Mouse (Mus musculus) stomach, postnatal 0 days (tissue): ENCODE measurements around the gene Fli1. TPM values are rescaled to one million over a fixed set of nuclear protein-coding genes. Genes with fewer than 3 reads are reported as not detected.

Experiments used
- ATAC-seq: fragments of 200-750 bp; cut with Nextera tagmentation; 2 replicates; pipeline ENCODE4 v1.8.0; 2017; ENCODE audit not compliant: low FRiP score, low TSS enrichment
- DNase-seq: peaks from one replicate; pipeline ENCODE4 v3.0.0-alpha.2; 2016; ENCODE audit warnings: low spot score
- H3K27ac ChIP-seq: fragments of 300-500 bp; sonication (generic); replicated peaks from 2 replicates; pipeline ENCODE4 v1.5.1; 2014; ENCODE audit warnings: mild to moderate bottlenecking, control low read depth
- H3K27me3 ChIP-seq: fragments of 300-500 bp; sonication (generic); 2 replicates; pipeline ENCODE4 v1.6.1; 2014; ENCODE audit warnings: low read length; ENCODE audit not compliant: control insufficient read depth, insufficient read depth
- H3K36me3 ChIP-seq: fragments of 300-500 bp; sonication (generic); 2 replicates; pipeline ENCODE4 v1.6.1; 2014; ENCODE audit warnings: low read length, mixed read lengths; ENCODE audit not compliant: control insufficient read depth, insufficient read depth
- H3K4me1 ChIP-seq: fragments of 300-500 bp; sonication (generic); replicated peaks from 2 replicates; pipeline ENCODE4 v1.6.1; 2014; ENCODE audit warnings: antibody characterized with exemption; ENCODE audit not compliant: control insufficient read depth, insufficient read depth
- H3K4me2 ChIP-seq: fragments of 300-500 bp; sonication (generic); replicated peaks from 2 replicates; pipeline ENCODE4 v1.6.1; 2014; ENCODE audit warnings: low read depth, mild to moderate bottlenecking, control low read depth, moderate library complexity
- H3K4me3 ChIP-seq: fragments of 300-500 bp; sonication (generic); 2 replicates; pipeline ENCODE4 v1.5.1; 2014; ENCODE audit warnings: low read depth, low read length, control low read depth
- H3K9ac ChIP-seq: fragments of 300-500 bp; sonication (generic); 2 replicates; pipeline ENCODE4 v1.6.1; 2014; ENCODE audit warnings: mild to moderate bottlenecking, low read length, control low read depth, mixed read lengths
- H3K9me3 ChIP-seq: fragments of 300-500 bp; sonication (generic); 2 replicates; pipeline ENCODE4 v1.6.1; 2016; ENCODE audit warnings: low read length; ENCODE audit not compliant: control insufficient read depth
- CTCF ChIP-seq: IDR thresholded peaks from 2 replicates; pipeline ENCODE4 v1.5.1; 2016; ENCODE audit warnings: antibody characterized with exemption, low read depth, mild to moderate bottlenecking, moderate library complexity
- EP300 ChIP-seq: optimal IDR thresholded peaks from 2 replicates; pipeline ENCODE3; 2016; ENCODE audit warnings: antibody characterized with exemption
- WGBS: fragments of 180-500 bp; shearing (Covaris S2); extraction: QIAGEN DNeasy Blood & Tissue Kit; methylation state at CpG from one replicate; pipeline ENCODE4 v1.1.7; 2014; 5-methylcytosine and 5-hydroxymethylcytosine counted together
- polyA plus RNA-seq: library from polyadenylated mRNA; unstranded; fragments of >200 nt; fragmentation: Nextera tagmentation; extraction: Ambion mirVana; gene quantifications from 2 replicates; pipeline ENCODE4 v1.2.1, GENCODE M21; 2015

Gene Fli1
- polyA plus RNA-seq, 1 experiment from 2014 or later = 4.9 TPM

DNA sequence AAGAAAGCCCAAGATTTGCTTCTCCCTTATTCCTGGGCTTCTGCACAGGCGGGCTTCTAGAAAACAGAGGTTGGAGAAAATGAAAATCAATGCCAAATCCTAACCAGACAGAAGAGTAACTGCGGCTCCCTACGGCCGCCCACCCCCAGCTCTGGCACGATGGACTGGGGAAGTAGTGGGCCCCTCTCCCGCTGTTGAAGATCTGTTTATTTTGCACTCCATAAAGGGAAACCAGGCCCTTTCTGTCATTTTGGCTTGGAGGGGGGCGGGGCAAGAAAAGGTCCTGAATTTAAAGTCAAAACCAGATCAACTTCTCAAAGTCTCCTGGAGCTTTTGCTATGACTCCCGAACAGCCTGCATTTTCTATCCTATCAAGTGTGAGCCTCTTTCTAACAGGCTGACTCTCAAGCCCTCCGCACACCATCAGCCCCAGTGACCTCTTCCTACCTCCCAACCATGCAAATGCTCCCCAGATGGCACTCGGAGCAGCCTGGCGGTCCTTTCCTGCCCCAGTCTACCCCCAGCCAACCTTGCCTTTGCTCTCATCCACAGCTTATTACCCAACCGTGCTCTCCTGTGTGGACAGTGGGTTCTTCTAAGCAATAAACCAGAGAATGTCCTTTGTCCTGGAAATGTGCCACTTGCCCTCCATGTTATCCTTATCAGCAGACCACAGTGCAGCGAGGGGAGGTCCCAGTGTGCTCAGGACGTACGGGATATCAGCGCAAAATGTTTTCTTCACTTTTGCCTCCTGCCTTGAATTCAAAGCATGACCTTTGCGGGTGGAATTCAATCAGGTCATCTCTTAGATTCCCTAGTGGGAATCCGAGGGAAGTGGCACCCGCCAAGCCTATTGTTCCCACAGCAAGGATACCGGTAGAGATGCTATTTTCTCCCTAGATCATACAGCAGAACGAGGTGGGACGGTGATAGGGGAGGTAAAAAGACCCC is 23.3 kb downstream of the Fli1 start:
- no peak overlapping the region for H3K4me3 ChIP-seq
- H3K36me3 ChIP-seq = no peaks in the 10 kb centered on the region
- ATAC-seq = no peak
- TF ChIP-seq CTCF (no peak), EP300 (no peak)
- H3K4me2 ChIP-seq = no peak overlapping the region; the same call in 1 of the 2 replicates
- no peaks in the 10 kb centered on the region for H3K9me3 ChIP-seq
- 45% methylated on average over 22 of the region's 22 CpGs for WGBS
- H3K27me3 ChIP-seq = no peaks in the 10 kb centered on the region
- H3K4me1 ChIP-seq = peaks cover 2% of the 10 kb centered on the region; the same call in 1 of the 2 replicates
- H3K27ac ChIP-seq = peak overlapping the region; percentile 69
- H3K9ac ChIP-seq = no peak overlapping the region
- DNase-seq = no peak

DNA sequence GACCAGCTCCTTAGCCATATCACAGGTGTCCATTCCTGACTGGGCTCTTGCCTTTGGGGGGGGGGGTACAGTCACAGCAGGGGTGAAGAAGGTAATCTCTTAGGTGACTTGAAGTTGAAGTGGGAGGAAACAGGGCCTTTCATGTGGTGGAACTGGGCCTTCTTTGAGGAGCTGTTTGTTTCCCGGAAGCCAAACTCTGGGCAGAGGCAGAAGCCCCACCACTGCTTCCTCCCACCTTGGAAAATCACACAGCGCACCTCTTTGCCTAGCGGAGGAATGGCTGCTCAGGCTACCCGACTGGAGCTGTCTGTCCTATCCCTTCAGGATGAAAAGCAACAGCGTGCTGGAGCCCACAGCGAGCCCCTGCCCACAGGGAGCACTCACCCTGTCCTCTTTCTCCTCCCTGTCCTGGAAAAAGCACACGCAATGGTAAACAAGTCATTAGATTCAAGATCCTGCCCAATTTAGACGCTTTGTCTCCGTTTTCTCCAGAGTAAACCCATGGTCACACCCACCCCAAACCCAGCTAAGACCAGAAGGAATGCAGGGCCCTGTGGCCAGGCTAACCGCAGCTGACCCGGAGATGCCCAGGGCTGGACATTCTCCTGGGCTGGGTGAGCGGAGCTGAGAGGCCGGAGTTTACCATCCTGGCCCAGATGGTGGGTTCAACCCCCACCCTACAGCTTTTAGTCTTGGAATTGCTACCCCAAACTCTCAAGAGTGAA is 24.1 kb downstream of the Fli1 start:
- no peak overlapping the region for H3K4me3 ChIP-seq
- peaks cover 2% of the 10 kb centered on the region; the same call in 1 of the 2 replicates for H3K4me1 ChIP-seq
- H3K4me2 ChIP-seq = no peak overlapping the region; the same call in 1 of the 2 replicates
- ATAC-seq (no peak), DNase-seq (no peak)
- no peak overlapping the region for H3K9ac ChIP-seq
- H3K27ac ChIP-seq = peak overlapping the region; percentile 69
- H3K27me3 ChIP-seq = no peaks in the 10 kb centered on the region
- WGBS = 46% methylated on average over 13 of the region's 13 CpGs
- no peaks in the 10 kb centered on the region for H3K9me3 ChIP-seq
- no peak for TF ChIP-seq EP300
- no peak for TF ChIP-seq CTCF
- no peaks in the 10 kb centered on the region for H3K36me3 ChIP-seq

DNA sequence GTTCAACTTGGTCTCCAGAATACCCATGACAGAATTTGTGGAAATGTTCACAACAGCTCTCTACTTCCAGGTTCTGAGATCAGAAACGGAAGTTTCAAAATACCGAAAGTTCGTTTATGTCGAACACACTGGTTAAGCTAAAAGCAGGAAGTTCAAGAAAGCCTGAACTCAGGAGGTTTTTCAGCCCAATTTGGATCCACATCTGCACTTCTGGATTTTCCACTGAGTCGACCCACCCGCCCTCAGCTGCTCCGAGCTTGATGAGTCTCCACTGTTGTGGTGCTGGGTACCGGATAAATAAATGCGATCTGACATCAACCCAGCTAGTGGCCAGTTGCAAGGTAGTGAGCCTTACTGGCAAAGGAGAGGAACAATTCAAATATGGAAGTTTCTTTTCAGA is 26.0 kb downstream of the Fli1 start:
- Histone ChIP-seq H3K9ac (no peak overlapping the region), H3K9me3 (no peaks in the 10 kb centered on the region), H3K36me3 (no peaks in the 10 kb centered on the region), H3K4me1 (peaks cover 2% of the 10 kb centered on the region; the same call in 1 of the 2 replicates), H3K4me2 (no peak overlapping the region), H3K27ac (no peak overlapping the region), H3K4me3 (no peak overlapping the region), H3K27me3 (no peaks in the 10 kb centered on the region)
- DNase-seq = no peak
- no peak for ATAC-seq
- WGBS = 56% methylated on average over 9 of the region's 9 CpGs
- no peak for TF ChIP-seq CTCF
- TF ChIP-seq EP300 = no peak

DNA sequence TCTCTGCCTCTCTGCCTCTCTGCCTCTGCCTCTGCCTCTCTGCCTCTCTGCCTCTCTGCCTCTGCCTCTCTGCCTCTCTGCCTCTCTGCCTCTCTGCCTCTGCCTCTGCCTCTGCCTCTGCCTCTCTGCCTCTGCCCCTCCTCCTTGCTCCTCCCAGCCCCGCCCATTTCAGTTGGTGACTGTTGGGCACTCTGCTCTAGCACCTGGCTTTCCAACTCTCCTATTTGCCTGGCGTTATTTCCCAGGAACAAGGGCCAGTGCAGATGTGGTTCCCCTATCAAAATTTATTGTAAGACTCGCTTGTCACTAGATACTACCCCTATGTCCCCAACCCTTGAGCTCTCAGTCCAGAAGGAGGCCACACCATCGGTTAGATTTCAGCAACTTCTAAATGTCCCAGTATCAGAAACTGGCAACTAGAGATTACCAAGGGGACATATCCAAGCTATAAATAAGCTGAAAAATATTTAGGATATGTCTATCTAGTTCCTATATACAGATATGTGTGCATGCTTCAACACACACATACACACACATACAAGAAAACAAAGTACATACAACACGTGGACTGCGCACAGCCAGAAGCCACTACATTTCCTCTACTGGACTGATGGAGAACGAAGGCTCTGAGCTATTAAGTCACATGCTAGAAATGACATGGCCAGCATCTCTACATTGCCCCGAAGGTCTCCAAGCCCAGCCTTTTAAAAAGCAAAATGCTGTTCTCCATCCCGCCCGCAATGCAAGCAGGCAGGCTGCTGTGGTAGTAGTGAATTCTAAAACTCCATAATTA is 26.6 kb downstream of the Fli1 start:
- H3K36me3 ChIP-seq = no peaks in the 10 kb centered on the region
- no peak overlapping the region for H3K4me2 ChIP-seq
- H3K9ac ChIP-seq = no peak overlapping the region
- H3K27me3 ChIP-seq = no peaks in the 10 kb centered on the region
- H3K27ac ChIP-seq = no peak overlapping the region
- no peaks in the 10 kb centered on the region for H3K9me3 ChIP-seq
- H3K4me3 ChIP-seq = no peak overlapping the region
- TF ChIP-seq CTCF (no peak), EP300 (no peak)
- DNase-seq = no peak
- H3K4me1 ChIP-seq = peaks cover 2% of the 10 kb centered on the region; the same call in 1 of the 2 replicates
- ATAC-seq = no peak
- 74% methylated on average over 10 of the region's 10 CpGs for WGBS

DNA sequence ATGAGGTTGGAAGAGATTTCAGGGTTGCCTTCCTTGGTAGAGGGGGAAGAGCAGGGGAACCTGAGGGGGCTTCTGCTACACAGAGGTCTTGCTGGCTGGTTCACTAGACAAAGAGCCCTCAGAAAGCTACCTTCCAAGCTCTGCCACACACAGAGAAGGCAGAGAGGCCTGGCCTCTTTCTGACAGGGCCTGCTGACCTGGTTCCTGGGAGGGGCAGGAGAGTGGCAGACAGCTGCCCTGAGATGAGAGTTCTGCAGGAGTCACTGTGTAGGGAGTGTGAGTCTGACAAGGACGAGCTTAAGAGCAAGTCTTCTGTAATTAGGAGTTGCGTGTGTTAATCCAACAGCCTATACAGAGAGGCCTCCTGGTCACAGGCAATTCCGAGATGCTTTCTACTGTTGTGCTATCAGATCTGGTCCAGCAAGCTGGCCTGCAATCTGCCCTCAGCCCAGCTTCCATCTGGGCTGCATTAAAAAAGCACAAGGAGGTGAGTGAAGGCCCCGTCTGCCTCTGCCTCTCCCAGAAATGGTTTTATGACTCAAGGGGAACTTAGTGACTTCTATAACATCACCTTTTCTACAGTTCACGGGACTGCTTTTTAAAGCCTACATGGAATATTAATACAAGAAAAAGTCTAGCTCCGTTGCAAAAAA is 28.1 kb downstream of the Fli1 start:
- H3K4me3 ChIP-seq = no peak overlapping the region
- no peaks in the 10 kb centered on the region for H3K36me3 ChIP-seq
- ATAC-seq (no peak), DNase-seq (no peak)
- 75% methylated on average over 6 of the region's 6 CpGs for WGBS
- no peak overlapping the region for H3K27ac ChIP-seq
- H3K9ac ChIP-seq = no peak overlapping the region
- no peaks in the 10 kb centered on the region for H3K27me3 ChIP-seq
- TF ChIP-seq CTCF = no peak
- TF ChIP-seq EP300 = no peak
- H3K9me3 ChIP-seq = no peaks in the 10 kb centered on the region
- peaks cover 2% of the 10 kb centered on the region; the same call in 1 of the 2 replicates for H3K4me1 ChIP-seq
- no peak overlapping the region for H3K4me2 ChIP-seq
